Mouse (Mus musculus) kidney, adult 2 months (tissue): ENCODE results near the gene Slc25a11. TPM values are rescaled to one million over a fixed set of nuclear protein-coding genes. Genes with fewer than 3 reads are reported as not detected.
A peak's percentile ranks its signal among the peaks of the same experiment; 100 is the strongest.

ENCODE experiments used
- DNase-seq: peaks from one replicate; pipeline ENCODE4 v3.0.0; 2021
- H3K27ac ChIP-seq: fragments of 200-500 bp; 2 replicates; pipeline ENCODE4 v1.5.1; 2012; ENCODE audit warnings: low read depth, low read length, control low read depth, inconsistent platforms; ENCODE audit not compliant: insufficient read depth
- H3K27me3 ChIP-seq: fragments of 200-500 bp; replicated peaks from 2 replicates; pipeline ENCODE4 v1.6.1; 2012; ENCODE audit warnings: mild to moderate bottlenecking, moderate library complexity, low read length, inconsistent platforms; ENCODE audit not compliant: control insufficient read depth, insufficient read depth
- H3K36me3 ChIP-seq: fragments of 200-500 bp; 2 replicates; pipeline ENCODE4 v1.6.1; 2012; ENCODE audit warnings: mild to moderate bottlenecking, moderate library complexity, low read length, inconsistent platforms; ENCODE audit not compliant: control insufficient read depth, insufficient read depth
- H3K4me1 ChIP-seq: fragments of 200-500 bp; 2 replicates; pipeline ENCODE4 v1.6.1; 2011; ENCODE audit warnings: low read length; ENCODE audit not compliant: control insufficient read depth, insufficient read depth
- H3K4me3 ChIP-seq: fragments of 200-500 bp; 2 replicates; pipeline ENCODE4 v1.5.1; 2011; ENCODE audit warnings: mild to moderate bottlenecking, low read depth, low read length, control low read depth; ENCODE audit not compliant: insufficient read depth
- CTCF ChIP-seq: fragments of 200-500 bp; conservative IDR thresholded peaks from 2 replicates; pipeline ENCODE4 v1.5.1; 2011; ENCODE audit warnings: low read depth, mild to moderate bottlenecking, control low read depth, low read length, moderate library complexity, mixed read lengths; ENCODE audit not compliant: insufficient read depth, insufficient read length
- POLR2A ChIP-seq: fragments of 200-500 bp; IDR thresholded peaks from one replicate; pipeline ENCODE4 v1.6.1; 2011; ENCODE audit warnings: low read depth, low read length, control low read depth
- WGBS: fragments of 180-500 bp; shearing (Covaris S2); methylation state at CpG from one replicate; pipeline ENCODE4 v1.1.7; 2018; 5-methylcytosine and 5-hydroxymethylcytosine counted together
- polyA plus RNA-seq: library from polyadenylated mRNA; depleted of rRNA; stranded (reverse); fragments of >200 nt; gene quantifications from 2 replicates; pipeline ENCODE4 v1.2.3, GENCODE M21; 2012; rRNA removed

The Slc25a11 gene
- polyA plus RNA-seq, 1 experiment: 281 TPM

DNA sequence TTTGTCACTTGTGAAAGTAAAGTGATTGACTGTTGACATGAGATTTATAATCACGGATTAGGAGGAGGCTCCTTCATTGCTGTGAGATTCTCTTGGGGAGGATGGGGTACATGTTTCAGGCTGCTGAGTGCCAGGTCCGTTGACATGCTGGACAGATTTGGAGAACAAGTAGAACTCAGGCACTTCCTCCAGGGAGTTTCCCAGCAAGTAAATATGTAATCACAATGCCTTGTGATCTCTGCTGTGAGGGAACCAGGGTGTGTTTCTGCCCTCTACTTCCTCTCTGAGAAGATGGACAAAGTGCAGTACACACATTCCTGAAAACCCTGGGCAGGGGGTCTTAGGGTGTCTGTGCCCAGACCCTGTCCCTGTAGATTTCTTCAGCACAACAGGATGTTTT lies 51.6 kb downstream of the Slc25a11 start:
- no peak overlapping the region for H3K4me3 ChIP-seq
- 25% methylated on average over 2 of the region's 2 CpGs for whole genome bisulfite sequencing
- peak overlapping the region; percentile 28 for H3K27ac ChIP-seq
- TF ChIP-seq CTCF (no peak), POLR2A (no peak)
- H3K4me1 ChIP-seq: peaks cover 39% of the 10 kb centered on the region
- no peaks in the 10 kb centered on the region for H3K36me3 ChIP-seq
- no peaks in the 10 kb centered on the region for H3K27me3 ChIP-seq
- DNase-seq: peak; percentile 62

- H3K36me3 ChIP-seq: no peaks in the 10 kb centered on the region
- 64% methylated on average over 15 of the region's 15 CpGs for WGBS
- H3K27ac ChIP-seq: peak overlapping the region; percentile 32
- H3K4me3 ChIP-seq: no peak overlapping the region
- TF ChIP-seq CTCF (no peak), POLR2A (no peak)
- peak; percentile 64 for DNase-seq
- peaks cover 39% of the 10 kb centered on the region for H3K4me1 ChIP-seq
- no peaks in the 10 kb centered on the region for H3K27me3 ChIP-seq
Observed at GRCm38 (mm10) chr11:70594253-70594989, 52.9 kb downstream of the Slc25a11 start.

Other genes starting within 250 kb of the Slc25a11 start
- 12.4 and 12.9 TPM in 2 replicates for gene Pelp1, start 237.4 kb downstream of the Slc25a11 start, polyA plus RNA-seq
- gene Arrb2, start 214.8 kb downstream of the Slc25a11 start, polyA plus RNA-seq: 30.2 and 33.7 TPM in 2 replicates
- gene Med11, start 195.6 kb downstream of the Slc25a11 start, polyA plus RNA-seq: 27.0 and 27.9 TPM in 2 replicates
- 11.6 and 12.4 TPM in 2 replicates for gene Zmynd15, start 188.0 kb downstream of the Slc25a11 start, polyA plus RNA-seq
- gene Cxcl16, start 187.5 kb downstream of the Slc25a11 start, polyA plus RNA-seq: 99.3 and 103 TPM in 2 replicates
- gene Tm4sf5, start 142.2 kb downstream of the Slc25a11 start, polyA plus RNA-seq: 0.31 TPM in 1 of 2 replicates, not detected in the other
- gene Vmo1, start 132.9 kb downstream of the Slc25a11 start, polyA plus RNA-seq: 0.15 TPM in 1 of 2 replicates, not detected in the other
- 2.8 and 3.3 TPM in 2 replicates for gene Gltpd2, start 128.3 kb downstream of the Slc25a11 start, polyA plus RNA-seq
- 335 and 398 TPM in 2 replicates for gene Psmb6, start 122.1 kb downstream of the Slc25a11 start, polyA plus RNA-seq
- not detected in 2 replicates for gene Gm40193, start 114.5 kb downstream of the Slc25a11 start, polyA plus RNA-seq
- 16.6 and 18.0 TPM in 2 replicates for gene Pld2, start 107.4 kb downstream of the Slc25a11 start, polyA plus RNA-seq
- 73.1 and 91.8 TPM in 2 replicates for gene Mink1, start 84.6 kb downstream of the Slc25a11 start, polyA plus RNA-seq
- gene 4930544D05Rik, start 31.6 kb downstream of the Slc25a11 start, polyA plus RNA-seq: 0.29 TPM in 1 of 2 replicates, not detected in the other
- 0.86 and 1.0 TPM in 2 replicates for gene Chrne, start 28.3 kb downstream of the Slc25a11 start, polyA plus RNA-seq
- gene Gp1ba, start 8.4 kb downstream of the Slc25a11 start, polyA plus RNA-seq: 0.03 TPM in 1 of 2 replicates, not detected in the other
- gene Rnf167, start 244 bp downstream of the Slc25a11 start, polyA plus RNA-seq: 118 and 123 TPM in 2 replicates
- 686 and 750 TPM in 2 replicates for gene Pfn1, start 7.2 kb upstream of the Slc25a11 start, polyA plus RNA-seq
- 9.2 and 30.9 TPM in 2 replicates for gene Eno3, start 9.7 kb upstream of the Slc25a11 start, polyA plus RNA-seq
- 44.6 and 59.8 TPM in 2 replicates for gene Spag7, start 21.9 kb upstream of the Slc25a11 start, polyA plus RNA-seq
- 23.6 and 28.7 TPM in 2 replicates for gene Camta2, start 40.6 kb upstream of the Slc25a11 start, polyA plus RNA-seq
- 5.3 and 5.4 TPM in 2 replicates for gene Inca1, start 52.7 kb upstream of the Slc25a11 start, polyA plus RNA-seq
- gene Kif1c, start 53.1 kb upstream of the Slc25a11 start, polyA plus RNA-seq: 91.0 and 94.9 TPM in 2 replicates
- gene Zfp3, start 116.7 kb upstream of the Slc25a11 start, polyA plus RNA-seq: 1.7 and 2.4 TPM in 2 replicates
- gene Scimp, start 165.1 kb upstream of the Slc25a11 start, polyA plus RNA-seq: 1.7 and 2.4 TPM in 2 replicates
- gene Rabep1, start 197.3 kb upstream of the Slc25a11 start, polyA plus RNA-seq: 3.7 and 4.7 TPM in 2 replicates